Mouse (Mus musculus) MN1 (cell line): ENCODE results near the gene Pex16.
"Not testable (repeated sequence)": the region's sequence is repeated elsewhere in the genome, so short reads cannot be mapped to it uniquely, and the experiment has no call there.

Experiments
- DNase-seq: peaks from one replicate; pipeline ENCODE4 v3.0.0-alpha.2; 2016; ENCODE audit warnings: low spot score

Pex16 gene

DNA sequence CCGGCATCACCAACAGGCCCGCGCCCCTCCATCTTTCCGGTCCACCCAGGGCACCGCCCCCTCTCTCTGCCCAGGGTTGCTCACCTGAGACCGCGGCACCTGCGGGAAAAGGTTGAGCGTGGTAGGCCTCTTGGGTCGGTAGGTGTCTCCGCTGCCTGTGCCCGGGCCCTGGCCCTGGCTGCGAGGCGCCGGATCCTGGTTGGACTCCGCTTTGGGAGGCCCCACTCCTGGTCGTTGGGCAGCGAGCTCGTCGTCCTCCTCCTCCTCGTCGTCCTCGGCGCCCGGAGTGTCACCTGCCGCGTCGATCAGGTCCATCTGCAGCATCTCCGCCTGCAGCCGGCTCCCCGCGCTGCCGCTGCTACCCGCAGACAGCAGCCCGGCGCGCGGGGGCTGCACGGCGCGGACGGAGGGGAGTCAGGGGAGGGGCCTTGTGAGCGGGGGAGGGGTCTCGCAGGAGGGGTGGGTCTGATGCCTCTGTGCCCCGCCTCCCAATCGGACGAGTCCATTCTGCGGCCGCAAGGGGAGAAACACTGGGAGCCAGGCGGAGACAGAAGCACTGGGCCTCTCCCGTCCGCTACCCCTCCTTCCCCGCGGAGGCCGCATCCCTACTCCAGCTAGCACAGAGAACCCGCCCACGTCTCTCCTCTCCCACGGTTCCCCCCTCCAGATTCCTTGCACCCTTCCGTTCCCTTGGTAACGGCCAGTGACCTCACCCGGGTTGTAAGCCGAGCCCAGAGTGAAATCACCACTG is 14.6 kb downstream of the Pex16 start:
- peak; percentile 93 for DNase-seq

DNA sequence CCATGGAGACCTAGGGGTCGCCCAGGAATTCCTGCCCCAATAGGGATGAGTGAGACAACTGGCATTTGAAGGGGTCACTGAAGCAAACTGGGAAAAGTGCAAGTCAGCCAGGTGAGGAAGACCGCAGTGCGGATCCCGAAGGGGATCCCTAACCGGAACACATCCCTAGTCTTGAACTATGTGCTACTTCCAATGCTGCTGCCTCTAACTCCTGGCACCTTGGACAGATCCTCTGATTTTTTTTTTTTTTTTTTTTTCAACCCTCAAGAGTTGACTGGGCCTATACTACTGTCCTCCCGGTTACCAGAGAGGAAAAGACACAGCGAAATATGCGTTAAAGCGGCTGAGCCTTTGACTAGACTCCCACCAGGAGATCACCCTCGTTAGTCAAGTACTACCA is 15.2 kb downstream of the Pex16 start:
- no peak for DNase-seq

DNA sequence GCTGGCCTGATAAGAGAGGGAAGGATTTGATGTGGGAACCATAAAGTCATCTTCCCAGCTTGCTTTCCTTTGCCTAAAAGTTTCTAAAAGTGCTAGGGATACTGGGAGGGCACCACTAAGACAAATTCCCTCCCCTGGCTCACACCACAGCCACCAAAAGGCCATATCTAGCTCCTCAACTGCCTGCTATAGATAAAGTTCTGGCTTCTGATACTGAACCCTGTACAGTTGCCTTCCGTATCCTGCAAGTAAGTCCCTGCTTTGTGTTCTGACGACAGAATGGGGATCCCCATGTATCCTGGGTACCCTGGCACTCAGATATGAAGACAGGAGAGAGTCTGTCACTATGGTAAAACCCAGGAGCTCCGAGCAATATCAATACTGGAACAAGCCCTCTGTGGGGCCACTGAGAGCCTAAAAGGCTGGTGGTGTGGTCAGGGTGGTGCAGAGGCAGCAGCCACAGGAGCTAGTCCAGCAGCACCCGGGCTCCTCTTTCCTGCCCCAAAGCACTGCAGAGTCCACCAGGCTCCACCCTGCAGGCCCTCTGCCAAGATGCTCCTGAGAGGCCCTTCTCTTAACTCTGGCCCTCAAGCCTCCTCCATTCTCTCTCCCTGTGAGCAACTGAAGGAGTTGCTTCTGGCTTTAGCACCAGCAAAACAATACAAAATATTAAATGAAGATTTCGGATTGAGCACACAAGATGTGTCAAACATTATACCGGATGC is 15.9 kb downstream of the Pex16 start:
- DNase-seq, result peak; percentile 46

DNA sequence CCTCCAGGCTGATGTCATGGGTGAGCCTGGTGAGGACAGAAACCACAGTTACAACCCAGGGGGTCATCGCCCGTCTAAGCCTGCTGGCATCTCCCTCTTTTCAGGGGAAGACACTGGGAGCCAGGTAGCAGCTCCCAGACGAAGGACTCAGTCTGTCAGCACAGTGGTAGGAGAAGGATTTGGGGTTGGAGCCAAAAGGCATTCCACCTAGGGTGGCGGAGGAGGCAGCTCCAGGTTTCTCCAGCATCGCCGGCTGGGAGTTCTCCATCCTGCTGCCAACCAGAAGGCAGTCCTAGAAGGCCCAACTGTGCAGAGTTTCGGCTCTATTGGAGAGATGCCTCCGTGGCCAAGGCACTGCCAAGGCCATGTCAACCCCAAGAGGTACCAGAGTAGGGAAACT is 16.6 kb downstream of the Pex16 start:
- DNase-seq, result no peak

DNA sequence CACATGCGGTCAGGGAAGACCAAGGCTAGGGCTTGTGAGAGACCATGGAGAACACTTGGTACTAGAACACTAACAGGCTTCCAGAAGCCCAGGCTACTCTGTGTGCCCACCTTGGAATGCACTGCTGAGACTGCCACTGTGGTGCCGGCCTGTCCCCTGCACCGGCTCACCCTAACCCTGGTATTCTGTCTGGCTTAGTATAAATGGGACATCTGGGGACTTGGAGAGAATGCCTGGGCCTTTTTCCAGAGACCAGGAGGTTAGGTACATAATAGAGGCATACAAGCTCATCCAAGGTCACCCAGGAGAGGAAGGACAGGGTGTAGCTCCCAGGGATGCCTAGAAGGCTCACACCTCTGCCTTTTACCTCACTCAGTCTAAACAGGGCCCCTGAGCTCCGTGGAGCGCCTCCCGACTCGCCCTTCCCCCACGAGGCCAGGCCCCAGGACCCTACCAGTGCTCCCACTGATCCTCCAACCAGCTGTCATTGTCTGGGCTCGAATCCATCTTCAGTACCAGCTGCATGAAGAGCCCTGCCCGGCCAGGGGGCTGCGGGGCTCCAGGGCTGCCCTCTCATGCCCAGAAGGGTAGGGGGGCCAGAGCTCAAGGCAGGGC is 17.3 kb downstream of the Pex16 start:
- no peak for DNase-seq

DNA sequence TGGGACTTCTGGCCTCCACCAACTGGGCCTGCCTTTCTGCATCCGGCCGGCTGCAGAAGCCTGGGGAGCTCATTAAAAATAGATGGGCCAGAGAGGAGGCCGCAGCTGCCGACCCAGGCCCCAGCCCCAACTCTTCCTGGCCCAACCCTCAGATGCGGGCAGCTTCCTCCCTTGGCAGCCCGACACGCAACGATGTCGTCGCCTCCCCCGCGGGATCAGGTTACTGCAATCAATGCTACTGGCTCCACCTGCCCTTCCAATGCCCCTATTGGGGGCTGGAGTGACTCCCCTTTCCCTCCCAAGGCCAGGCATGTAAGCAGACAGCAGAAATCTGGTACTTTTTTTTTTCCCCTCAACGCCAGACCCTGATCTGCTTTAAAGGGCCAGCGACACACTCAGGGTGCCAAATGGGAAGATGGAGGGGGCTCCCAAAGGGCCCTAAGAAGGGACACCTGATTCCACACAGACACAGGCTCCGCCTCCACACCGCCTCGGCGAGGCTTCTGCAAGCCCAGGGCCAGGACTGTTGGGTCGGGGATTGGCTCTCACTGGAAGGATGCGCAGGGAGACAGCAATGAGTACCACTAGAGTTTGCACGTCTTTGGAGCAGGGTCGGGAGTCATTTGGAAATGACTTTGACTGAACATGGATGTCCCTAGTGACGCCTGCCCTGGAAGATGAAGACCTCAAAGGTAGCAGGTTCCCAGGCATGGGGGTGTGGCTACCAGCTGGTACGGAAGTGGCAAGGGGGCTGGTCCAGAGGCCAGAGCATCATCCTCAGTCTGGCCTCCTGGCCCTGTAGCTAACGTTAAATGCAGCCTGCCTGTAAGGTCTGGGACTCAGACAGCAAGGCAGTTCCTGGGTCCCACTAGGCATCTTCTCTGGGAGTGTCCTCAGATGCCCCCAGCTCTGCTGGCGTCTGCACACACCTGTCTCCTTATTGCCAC is 18.1 kb downstream of the Pex16 start:
- DNase-seq, result peak; percentile 74

DNA sequence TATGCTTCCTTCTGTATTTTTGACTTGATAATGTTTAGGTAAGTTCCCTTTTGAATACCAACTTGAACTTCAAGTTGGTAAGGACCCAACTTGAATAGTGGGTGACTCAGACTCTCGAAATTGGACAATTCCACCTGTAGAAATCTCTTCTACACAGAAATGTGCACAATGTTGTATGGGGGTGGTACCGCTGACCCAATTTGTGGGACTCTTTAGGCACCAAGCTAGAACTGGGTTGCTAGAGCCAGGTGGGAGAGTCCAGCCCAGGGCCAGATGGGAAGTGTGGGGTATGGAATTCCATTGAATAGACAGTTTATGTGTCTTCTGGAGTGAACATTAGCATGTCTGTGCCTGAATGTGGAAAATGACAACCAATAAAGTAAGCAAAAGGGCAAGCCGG is 21.1 kb downstream of the Pex16 start:
- DNase-seq, result no peak

DNA sequence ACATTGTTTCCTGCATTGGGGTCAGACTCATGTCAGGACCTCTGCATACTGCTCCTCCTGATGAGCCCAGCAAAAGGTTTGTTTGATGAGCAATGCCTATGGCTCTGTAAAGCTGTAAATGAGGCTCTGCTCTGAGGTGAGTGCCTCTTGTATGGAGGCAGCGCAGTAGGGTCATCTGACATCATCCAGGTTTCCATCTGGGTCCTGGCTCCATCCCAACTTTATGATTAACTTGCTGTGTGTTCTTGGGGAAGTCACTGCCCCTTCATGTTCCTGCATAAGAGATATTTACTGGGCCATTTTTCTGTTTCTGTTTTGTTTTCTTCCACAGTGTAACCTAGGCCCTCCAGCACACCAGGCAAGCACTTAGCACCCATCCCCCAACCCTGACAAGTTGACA is 23.0 kb downstream of the Pex16 start:
- no peak for DNase-seq

DNA sequence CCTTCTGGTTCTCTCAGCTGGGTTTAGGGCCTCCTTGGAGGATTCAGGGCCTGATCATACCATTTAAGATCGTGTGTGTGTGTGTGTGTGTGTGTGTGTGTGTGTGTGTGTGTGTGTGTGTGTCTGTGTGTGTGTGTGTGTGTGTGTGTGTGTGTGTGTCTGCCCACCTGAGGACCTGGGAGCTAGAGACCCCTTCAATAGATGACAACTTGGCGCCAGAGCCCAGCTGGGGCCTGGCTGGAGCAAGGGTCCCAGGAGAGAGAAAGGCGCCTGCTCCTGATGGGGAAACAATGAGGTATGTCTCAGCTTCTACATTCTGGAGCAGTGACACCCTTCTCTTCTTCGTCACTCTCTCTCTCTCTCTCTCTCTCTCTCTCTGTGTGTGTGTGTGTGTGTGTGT is 25.4 kb downstream of the Pex16 start:
- not testable (repeated sequence) for DNase-seq

DNA sequence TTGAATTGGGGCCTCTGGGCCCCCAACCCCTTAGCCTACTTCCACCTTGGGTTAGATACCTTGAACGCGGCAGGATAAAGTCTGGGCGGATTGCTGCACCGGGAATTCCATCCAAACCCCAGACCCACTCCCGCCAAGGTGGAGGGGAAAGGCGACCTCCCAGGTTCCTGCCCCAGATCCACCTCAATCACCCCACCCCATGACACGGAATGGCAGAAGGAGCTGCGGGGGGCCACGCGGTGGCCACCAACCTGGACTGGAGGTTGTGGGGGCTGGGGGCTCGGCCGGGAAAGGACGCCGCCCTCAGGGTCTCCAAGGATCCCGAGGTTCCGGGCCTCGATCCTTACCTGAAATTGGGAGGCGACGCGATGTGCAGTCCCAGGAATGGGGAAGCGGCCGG is 26.2 kb downstream of the Pex16 start:
- no peak for DNase-seq

DNA sequence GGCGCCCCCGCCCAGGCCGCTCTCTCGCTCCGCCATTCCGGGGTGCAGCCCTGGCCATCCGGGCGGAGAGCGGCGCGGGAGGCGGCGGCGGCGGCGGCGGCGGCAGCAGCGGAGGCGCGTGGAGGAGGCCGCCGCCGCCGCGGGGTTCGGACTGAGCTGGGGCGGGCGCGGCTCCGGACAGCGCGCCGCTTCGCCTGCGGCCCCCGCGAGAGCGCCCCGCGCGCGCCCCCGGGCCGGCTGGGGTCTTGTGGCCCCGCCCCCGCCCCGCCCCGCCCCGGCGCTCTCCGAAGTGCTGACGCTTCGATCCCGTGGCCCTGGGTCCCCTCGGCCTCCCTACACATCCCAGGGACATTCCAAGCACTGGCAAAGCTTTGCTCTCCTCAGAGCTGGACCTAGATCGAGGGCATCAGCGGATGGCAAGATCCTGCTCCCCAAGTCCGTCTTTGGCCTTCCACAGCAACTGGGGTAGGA is 26.6 kb downstream of the Pex16 start, which contains the start of gene Mapk8ip1:
Mapk8ip1 (minus strand) TSS at position 173 of the 471 bp plus-strand sequence.
- peak; percentile 26 for DNase-seq

DNA sequence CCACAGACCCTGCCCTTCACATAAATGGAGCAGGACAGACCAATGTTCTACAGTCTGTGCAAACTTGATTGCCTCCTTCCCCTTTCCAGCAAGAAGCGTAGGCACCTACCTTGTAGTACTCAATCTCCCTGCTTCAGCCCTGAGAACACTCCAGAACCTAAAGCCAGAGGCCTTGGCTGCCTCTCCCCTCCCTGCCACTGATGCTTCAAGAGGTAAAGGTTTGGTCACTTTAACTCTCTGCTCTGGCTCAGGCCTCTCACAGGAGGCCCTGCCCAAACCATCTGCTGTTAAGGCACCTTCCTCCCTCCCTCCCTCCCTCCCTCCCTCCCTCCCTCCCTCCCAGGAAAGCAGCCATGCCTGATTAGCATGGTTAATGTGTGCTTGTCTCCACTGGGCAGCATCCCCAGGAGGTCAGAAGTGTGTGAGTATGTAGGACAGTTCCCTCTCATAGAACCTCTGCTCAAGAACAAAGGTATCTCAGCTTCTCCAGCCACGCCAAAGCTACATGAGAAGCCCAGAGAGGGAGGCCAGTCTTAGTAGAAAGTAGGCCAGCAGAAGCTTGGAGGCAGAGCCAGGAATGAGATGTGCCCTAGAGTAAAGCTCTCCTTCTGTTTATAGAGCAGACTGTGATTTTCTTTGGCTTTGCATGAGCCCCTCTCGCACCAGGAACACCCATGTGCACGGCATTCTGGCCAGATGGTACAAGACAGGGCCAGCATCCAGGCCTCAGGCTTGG is 28.3 kb downstream of the Pex16 start:
- peak; percentile 43 for DNase-seq

DNA sequence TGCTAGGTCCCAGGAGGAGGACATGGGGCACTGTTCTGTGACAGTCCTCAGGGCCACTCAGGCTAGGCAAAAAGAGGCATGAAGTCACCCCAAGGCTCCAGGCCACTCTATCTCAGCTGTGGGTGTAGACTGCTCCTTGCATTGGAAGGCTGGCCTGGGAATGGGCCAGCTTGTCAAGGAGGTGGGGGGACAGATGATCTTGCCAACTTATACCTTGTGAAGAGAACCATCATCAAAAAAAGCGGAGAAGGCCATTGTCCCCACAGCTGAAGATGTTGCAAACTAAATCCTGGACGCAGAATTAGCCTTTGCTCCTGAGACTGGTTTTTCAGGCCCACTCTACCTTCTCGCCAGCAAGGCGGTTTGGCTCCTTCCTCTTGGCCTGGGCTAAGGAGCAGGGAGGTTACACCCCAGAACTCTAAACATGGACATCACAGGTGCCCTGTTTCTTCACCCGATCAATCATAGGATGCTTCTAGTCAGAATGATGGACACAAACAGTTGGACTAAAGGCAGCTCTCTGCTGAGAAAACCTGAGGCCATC is 29.4 kb downstream of the Pex16 start:
- DNase-seq, result no peak

DNA sequence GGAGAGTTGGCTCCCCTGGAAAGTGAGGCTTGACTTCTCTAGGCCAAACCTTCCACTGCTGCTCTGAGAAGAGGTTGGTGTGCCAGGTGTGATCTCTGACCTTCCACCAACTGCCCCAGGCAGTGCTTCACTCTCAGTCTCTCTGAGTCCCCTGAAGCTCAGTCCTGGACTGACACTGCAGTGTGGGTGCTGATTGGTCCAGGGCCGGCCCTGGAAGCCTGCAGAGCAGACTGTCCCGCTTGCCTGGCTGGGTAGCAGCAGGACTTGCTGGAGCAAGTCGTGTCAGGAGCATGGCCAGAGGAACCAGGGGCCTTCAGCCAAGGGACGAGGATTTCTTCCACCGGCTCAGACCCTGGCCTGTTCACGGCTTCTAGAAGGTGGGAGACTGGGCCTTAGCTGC is 30.3 kb downstream of the Pex16 start:
- no peak for DNase-seq

DNA sequence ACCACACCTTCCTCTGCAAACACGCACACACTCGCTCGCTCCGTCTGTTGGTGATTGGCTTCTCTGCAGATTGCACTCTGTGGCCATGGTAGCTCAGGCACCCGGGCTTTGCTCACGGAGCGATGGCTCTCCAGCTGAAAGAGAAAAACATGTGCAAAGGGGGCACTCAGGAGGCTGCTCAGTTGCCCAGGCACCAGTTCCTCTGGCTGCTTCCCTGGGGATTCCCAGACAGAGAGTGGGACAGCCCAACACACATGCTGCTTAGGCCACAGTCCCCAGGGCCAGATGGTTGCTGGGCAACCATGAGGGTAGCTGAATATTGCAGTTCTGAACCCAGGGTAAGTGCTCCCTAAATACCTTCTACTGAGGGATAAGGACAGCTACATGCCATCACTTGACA is 31.2 kb downstream of the Pex16 start:
- DNase-seq, result peak; percentile 74

DNA sequence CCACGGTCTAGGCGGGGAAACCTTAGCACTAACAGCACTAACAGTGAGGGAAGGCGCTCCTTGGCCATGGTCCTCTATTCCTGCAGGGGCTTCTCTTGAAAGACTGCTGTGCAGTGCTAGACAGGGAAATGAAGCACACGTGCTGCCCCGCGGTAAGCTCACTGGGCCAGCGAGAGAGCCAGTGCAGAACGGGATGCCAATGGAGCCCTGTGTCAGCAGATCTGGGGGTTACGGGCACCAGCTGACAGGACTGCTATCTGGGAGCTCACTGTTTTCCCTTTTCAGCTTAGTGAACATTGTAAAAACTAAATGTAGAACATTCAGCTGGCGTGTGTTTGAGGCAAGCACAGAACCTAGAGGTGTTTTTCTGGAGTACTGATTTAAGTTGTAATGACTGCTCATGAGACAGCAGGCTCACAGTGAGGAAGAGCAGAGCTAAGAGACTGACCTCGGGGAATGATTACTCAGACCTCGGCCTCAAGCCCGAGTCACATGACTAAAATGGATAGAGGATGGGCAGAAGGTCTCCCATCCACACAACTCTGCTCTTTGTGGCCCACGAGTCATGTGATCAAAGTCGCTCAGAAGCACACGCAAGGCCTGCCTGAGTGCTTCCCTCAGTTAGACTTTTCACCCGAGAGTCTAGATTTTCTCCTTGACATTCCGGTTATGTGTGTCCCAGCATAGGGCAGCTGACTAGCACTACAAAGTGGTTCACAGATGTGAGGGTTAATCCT is 34.0 kb downstream of the Pex16 start:
- DNase-seq, result no peak

DNA sequence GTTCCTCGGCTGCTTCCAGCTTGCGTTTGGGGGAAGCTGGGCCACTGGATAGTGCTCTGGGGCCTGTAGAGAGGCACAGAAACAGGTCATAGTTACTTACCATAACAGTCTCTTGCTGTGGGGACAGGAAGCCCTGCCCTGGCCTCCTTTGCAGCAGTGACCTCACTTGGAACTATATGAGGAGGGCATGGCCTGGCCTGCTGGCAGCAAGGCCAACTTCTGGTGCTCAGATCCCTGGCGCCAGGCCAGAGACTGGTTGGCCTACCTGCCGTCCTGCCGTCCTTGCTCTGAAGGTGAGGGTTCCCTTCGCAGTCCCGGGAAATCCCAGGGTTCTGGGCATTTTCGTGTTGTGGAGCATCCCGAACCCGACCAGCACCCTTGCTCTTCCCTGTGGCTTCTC is 37.2 kb downstream of the Pex16 start:
- no peak for DNase-seq

DNA sequence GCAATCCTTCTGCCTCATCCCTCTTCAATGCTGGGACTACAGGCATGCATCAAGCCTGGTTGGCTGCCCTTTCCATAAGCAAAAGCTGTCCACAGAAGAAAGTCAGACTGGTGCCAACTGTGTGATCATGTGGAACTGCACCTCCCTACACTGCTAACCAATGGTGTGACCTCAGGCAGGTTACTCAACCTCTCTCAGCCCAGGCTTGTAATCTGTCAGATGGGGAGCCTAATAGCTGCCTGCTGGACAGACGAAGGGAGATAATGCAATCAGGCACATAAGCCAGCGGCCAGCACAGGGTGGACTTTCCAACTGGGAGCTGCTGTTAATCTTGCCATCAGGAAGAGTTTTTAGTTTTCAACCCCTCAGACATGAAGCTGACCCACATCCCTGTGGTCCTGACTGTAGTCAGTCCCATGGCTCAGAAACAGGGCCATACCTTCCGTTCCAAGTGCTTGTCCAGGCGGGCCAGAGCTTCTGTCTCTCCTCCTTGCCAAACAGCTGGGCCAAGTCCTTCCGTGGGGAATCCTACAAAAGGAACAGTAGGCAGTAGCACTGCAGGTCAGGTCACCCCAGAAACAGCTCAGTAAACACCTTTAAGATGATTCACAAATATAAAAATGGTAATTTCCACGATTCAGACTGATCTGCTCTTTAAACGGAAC is 47.4 kb downstream of the Pex16 start:
- peak; percentile 47 for DNase-seq

DNA sequence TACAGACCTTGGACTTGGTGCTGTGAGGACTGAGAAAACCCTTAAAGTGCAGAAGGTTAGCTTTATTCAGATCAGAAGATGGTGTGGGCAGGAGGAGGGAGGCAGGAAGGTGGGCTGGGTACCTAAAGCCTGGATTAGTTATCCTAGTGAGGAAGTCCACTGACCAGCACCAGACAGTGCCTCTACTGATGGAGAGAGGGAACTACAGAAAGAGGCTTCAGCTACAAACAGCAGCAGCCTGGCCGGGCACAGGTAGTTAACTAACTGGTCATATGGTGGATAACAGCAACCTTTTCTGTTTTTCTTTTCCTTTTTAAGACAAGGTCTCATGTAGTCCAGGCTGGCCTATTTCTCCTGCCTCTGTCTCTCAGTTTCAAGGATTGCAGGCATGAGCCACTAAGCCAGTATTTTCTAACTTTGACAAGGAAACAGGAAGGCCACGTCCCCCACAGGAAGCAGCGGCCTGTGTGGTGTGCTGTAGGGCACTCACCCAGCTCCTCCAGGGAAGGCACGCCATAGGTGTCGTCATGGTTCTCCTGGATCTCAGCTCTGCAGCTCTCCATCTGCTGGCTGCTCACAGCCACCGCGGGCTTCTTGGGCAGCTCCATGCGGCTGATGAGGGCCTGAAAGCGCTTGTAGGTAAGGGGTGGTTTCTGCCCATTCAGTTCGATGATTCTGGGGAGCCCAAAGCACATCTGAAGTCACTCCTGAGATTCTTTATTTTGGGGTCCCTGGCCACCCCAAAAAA is 48.1 kb downstream of the Pex16 start:
- peak; percentile 57 for DNase-seq
